Mouse (Mus musculus) bone marrow, adult 2 months (tissue): ENCODE data around the gene Gm49373.

Source experiments
- CTCF ChIP-seq: fragments of 200-500 bp; IDR thresholded peaks from 2 replicates; pipeline ENCODE4 v1.5.1; 2011; ENCODE audit warnings: low read length, control low read depth; ENCODE audit not compliant: control insufficient read depth, insufficient read depth
- POLR2A ChIP-seq: fragments of 200-500 bp; IDR thresholded peaks from 2 replicates; pipeline ENCODE4 v1.6.1; 2011; ENCODE audit warnings: low read depth, mild to moderate bottlenecking, control low read depth, low read length, borderline replicate concordance; ENCODE audit not compliant: control insufficient read depth

DNA sequence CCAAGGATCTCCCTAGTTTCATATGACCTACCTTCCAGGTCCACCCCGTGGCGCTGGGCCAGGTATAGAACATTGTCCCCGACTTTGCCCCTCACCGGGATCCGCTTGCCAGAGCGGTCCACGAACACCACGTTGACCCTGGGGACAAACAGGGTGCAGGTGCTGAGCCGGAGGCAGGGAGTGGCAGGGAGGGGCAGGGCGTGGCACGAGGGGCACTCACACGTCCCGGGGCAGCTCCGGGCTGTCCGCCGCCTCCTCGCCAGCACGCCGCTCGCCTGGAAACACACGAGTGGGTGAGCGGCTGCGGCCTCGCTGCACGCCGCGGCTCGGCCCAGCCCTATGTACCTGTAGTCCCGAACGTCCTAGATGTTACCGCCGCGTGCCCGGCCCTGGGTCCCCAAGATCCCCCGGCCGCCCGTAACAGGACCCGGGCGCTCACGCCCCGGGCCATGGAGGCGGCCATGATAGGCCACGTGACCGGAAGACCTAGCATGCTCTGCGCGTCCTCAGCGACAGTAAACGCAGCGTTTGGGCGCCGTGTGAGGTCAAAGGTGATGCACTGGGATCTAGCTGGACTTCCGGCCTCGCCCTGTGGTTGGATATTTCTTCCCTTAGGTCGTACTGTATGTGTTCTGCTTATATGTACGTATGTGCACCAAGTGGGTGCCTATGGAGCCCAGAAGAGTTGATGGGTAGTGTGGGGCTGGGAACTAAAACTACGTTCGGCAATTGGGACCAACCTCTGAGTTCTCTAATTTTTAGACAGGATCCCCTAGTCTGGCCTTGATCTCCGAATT, at the start of gene Gm49373, which contains the start of gene Fdx1l:
- TF ChIP-seq CTCF (no peak), POLR2A (peak; percentile 68; the same call in 1 of the 2 replicates)
